Mouse (Mus musculus): ENCODE results near the gene Eef2. TPM values are rescaled to one million over a fixed set of nuclear protein-coding genes. Genes with fewer than 3 reads are reported as not detected.
"Not testable (repeated sequence)": the region's sequence is repeated elsewhere in the genome, so short reads cannot be mapped to it uniquely, and the experiment has no call there.

Gene Eef2
- polyA plus RNA-seq, 1 experiment: 538 TPM

- Histone ChIP-seq H3K4me3 (ENCODE audit: insufficient read depth, low read depth, low read length) (no peak overlapping the region), H3K27ac (replicated peaks; ENCODE audit: low read depth, low read length) (no peak overlapping the region), H3K4me1 (ENCODE audit: control insufficient read depth, insufficient read depth, insufficient read length, low read length) (peaks cover 5% of the 10 kb centered on the region)
Measured at GRCm38 (mm10) chr10:81197305-81197704, 20.9 kb downstream of the Eef2 start.

GRCm38 (mm10) chr10:81198230-81198629 lies 21.8 kb downstream of the Eef2 start:
- H3K4me1 ChIP-seq (ENCODE audit: control insufficient read depth, insufficient read depth, insufficient read length, low read length): peaks cover under 1% of the 10 kb centered on the region
- H3K4me3 ChIP-seq (ENCODE audit: insufficient read depth, low read depth, low read length): no peak overlapping the region

GRCm38 (mm10) chr10:81198990-81199389 lies 22.6 kb downstream of the Eef2 start:
- H3K4me3 ChIP-seq (ENCODE audit: insufficient read depth, low read depth, low read length): no peak overlapping the region
- no peak overlapping the region for H3K27ac ChIP-seq (replicated peaks; ENCODE audit: low read depth, low read length)
- H3K4me1 ChIP-seq (ENCODE audit: control insufficient read depth, insufficient read depth, insufficient read length, low read length): no peaks in the 10 kb centered on the region; the same call in 1 of the 2 replicates

More at GRCm38 (mm10) chr10:81198230-81198629, 21.8 kb downstream of the Eef2 start:
- no peak overlapping the region for H3K27ac ChIP-seq (replicated peaks; ENCODE audit: low read depth, low read length)

GRCm38 (mm10) chr10:81200141-81200540 lies 23.7 kb downstream of the Eef2 start:
- Histone ChIP-seq H3K4me1 (ENCODE audit: control insufficient read depth, insufficient read depth, insufficient read length, low read length) (no peaks in the 10 kb centered on the region), H3K27ac (replicated peaks; ENCODE audit: low read depth, low read length) (no peak overlapping the region), H3K4me3 (ENCODE audit: insufficient read depth, low read depth, low read length) (no peak overlapping the region)

DNA sequence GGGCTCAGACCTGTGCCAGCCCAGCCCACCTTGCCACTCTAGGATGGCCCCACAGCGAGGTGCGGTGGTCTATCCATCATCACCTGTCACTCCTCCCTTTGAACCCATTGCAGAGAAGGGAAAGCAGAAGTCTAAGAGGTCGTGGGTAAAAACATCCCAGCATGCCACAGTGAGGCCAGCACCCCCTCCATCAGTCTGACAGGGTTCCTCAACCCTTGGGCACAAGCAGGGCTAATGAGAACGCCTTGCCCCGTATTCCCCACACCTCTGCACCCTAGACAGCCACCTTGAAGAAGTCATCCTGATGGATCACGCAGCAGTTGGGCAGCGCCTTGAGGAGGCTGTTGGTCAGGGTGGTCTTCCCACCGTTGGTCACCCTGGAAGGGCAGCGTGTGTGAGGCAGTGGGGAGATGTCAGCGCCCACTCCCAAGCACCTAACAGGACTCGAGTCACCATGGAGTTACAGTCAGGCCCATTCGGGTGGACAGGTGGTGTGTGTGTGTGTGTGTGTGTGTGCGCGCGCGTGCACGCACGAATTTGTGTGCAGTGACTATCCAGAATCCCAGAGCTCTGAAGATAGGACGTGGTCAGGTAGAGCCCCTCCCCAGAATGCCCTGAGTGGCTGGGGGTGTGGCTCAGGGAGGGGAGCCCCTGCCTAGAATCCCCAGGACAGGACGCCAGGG lies 24.3 kb downstream of the Eef2 start:
- H3K4me1 ChIP-seq (ENCODE audit: control insufficient read depth, insufficient read depth, insufficient read length, low read length): no peaks in the 10 kb centered on the region
- H3K4me3 ChIP-seq (ENCODE audit: insufficient read depth, low read depth, low read length): no peak overlapping the region
- no peak overlapping the region for H3K27ac ChIP-seq (replicated peaks; ENCODE audit: low read depth, low read length)

DNA sequence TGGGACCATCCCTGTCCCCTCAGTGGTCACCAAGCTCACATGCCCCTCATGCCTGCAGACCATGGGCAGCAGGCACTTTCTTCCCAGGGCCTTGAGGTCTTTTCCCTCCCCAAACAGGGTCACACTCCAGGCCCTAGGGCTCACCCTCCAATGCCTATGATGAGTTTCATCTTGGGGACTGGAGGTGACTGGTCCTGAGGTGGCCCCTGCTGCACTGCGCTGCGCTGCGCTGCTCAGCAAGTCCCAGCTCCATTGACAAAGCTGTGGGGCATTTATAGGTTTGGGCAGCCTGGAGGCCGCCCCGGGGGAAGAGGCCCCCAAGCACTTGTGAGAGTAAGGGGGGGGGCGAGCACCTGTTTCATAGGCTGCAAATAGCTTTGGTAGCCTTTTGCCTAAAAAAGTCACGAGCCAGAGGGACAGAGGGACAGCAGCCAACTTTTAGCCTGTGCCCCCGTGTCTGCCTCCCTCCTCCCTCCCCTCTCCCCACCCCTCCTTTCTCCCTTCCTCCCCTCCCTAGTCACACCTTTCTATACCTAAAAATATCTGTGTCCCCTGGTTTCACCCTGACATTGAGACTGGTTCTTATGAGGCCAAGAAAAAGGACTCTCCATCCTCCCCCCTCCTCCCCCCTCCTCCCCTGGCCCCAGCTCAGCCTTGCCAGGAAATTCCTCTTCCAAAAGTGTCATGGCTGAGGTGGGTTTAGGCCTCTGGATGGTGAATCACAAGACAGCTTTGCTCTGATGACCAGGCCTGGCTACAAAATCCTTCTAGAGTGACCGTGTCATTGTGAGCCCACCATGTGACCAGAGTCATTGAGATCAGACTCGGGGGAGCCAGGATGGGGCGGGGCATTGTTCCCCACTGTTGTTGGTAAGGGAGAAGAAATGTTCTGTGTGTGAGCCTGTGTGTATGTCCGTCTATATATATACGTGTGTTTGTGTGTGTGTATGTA lies 25.7 kb downstream of the Eef2 start, which contains the start of gene Nmrk2:
Gene Nmrk2, minus strand, starts transcription at position 245 of the 952 bp plus-strand sequence.
- Histone ChIP-seq H3K4me1 (ENCODE audit: control insufficient read depth, insufficient read depth, insufficient read length, low read length) (no peaks in the 10 kb centered on the region), H3K4me3 (ENCODE audit: insufficient read depth, low read depth, low read length) (no peak within 1 kb of the TSS), H3K27ac (replicated peaks; ENCODE audit: low read depth, low read length) (no peak within 1 kb of the TSS)

DNA sequence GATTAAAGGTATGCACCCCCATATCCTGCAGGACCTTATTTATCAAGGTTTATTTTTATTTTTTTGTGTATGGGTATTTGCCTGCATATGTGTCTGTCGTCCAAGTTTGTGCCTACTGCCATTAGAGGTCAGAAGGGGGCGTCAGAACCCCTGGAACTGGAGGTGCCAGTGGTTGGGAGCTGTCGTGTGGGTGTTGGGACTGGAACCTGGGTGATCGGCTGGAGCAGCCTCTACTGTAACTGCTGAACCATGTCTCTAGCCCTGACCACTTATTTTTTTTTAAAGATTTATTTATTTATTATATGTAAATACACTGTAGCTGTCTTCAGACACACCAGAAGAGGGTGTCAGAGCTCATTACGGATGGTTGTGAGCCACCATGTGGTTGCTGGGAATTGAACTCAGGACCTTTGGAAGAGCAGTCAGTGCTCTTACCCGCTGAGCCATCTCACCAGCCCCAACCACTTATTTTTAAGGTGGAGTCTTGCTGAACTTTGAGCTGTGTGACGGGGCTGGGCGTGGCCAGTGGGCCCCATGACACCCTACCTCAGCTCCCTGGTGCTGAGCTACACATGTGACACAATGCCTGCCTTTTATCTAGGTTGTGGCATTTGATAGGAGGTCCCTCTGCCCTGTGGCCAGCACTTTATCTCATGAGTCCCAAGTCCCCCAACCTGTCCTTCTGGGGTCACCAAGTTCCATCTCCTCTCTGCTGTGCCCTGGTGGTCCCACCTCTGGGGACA lies 26.7 kb downstream of the Eef2 start:
- Histone ChIP-seq H3K27ac (replicated peaks; ENCODE audit: low read depth, low read length) (no peak overlapping the region), H3K4me3 (ENCODE audit: insufficient read depth, low read depth, low read length) (no peak overlapping the region), H3K4me1 (ENCODE audit: control insufficient read depth, insufficient read depth, insufficient read length, low read length) (no peaks in the 10 kb centered on the region)

GRCm38 (mm10) chr10:81204137-81204536 lies 27.7 kb downstream of the Eef2 start:
- H3K27ac ChIP-seq (replicated peaks; ENCODE audit: low read depth, low read length): no peak overlapping the region
- H3K4me1 ChIP-seq (ENCODE audit: control insufficient read depth, insufficient read depth, insufficient read length, low read length): no peaks in the 10 kb centered on the region
- H3K4me3 ChIP-seq (ENCODE audit: insufficient read depth, low read depth, low read length): no peak overlapping the region

DNA sequence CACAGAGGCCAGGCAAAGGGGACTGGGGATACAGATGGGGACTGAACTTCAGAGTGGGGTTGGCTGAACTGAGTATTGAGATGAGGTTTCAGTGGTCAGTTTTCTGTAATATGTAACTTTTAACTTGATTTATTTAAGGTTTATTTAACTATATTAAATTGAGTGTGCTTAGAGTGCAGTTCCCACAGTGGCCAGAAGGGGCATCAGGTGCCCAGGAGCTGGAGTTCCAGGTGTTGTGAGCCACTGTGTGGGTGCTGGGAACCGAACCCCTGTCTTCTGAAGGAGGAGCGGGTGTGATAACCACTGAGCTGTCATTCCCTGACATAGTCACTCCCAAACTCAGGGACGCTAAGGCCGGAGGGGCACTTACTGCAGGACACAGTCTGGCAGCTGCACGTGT lies 33.7 kb downstream of the Eef2 start:
- Histone ChIP-seq H3K27ac (replicated peaks; ENCODE audit: low read depth, low read length) (no peak overlapping the region), H3K4me3 (ENCODE audit: insufficient read depth, low read depth, low read length) (no peak overlapping the region), H3K4me1 (ENCODE audit: control insufficient read depth, insufficient read depth, insufficient read length, low read length) (no peaks in the 10 kb centered on the region)

- Histone ChIP-seq H3K27ac (replicated peaks; ENCODE audit: low read depth, low read length) (no peak overlapping the region), H3K4me1 (ENCODE audit: control insufficient read depth, insufficient read depth, insufficient read length, low read length) (no peaks in the 10 kb centered on the region)
Measured at GRCm38 (mm10) chr10:81216260-81216659, 39.8 kb downstream of the Eef2 start.

DNA sequence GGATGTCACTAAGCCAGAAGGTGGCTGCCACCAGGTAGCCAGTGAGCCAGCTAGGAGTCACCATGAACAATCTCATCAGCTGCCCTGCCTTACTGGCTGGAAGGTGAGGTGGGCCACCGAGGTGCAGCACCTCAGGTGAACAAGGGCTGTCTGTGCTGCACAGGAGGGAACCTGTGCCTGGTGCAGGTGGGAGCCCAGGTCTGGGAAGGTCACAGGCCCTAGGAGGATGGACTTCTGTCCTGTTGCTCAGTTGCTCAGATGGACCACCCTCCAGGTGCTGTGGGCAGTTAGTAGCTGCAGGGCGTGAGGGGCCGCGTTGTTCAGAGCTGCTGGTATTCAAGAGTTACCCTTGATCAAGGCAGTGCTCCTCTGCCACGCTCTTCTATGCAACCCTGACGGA lies 40.4 kb downstream of the Eef2 start:
- no peaks in the 10 kb centered on the region for H3K4me1 ChIP-seq (ENCODE audit: control insufficient read depth, insufficient read depth, insufficient read length, low read length)
- no peak overlapping the region for H3K27ac ChIP-seq (replicated peaks; ENCODE audit: low read depth, low read length)

More at GRCm38 (mm10) chr10:81216260-81216659, 39.8 kb downstream of the Eef2 start:
- no peak overlapping the region for H3K4me3 ChIP-seq (ENCODE audit: insufficient read depth, low read depth, low read length)

DNA sequence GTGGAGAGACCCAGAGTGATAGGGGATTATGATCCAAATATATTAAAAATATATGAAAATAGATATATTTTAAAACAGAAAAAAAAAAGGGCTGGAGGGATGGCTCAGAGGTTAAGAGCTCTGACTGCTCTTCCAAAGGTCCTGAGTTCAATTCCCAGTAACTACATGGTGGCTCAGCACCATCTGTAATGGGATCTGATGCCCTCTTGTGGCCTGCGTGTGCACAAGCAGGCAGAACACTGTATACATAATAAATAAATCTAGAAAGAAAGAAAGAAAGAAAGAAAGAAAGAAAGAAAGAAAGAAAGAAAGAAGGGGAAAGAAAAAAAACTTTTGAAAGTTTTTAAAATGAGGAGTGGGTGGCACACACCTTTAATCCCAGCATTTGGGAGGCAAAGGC lies 40.8 kb downstream of the Eef2 start:
- H3K27ac ChIP-seq (replicated peaks; ENCODE audit: low read depth, low read length); H3K4me3 ChIP-seq (ENCODE audit: insufficient read depth, low read depth, low read length); H3K4me1 ChIP-seq (ENCODE audit: control insufficient read depth, insufficient read depth, insufficient read length, low read length): not testable (repeated sequence)

More for the DNA sequence above, 40.4 kb downstream of the Eef2 start:
- H3K4me3 ChIP-seq (ENCODE audit: insufficient read depth, low read depth, low read length): no peak overlapping the region

- Histone ChIP-seq H3K27ac (replicated peaks; ENCODE audit: low read depth, low read length) (no peak overlapping the region), H3K4me1 (ENCODE audit: control insufficient read depth, insufficient read depth, insufficient read length, low read length) (no peaks in the 10 kb centered on the region), H3K4me3 (ENCODE audit: insufficient read depth, low read depth, low read length) (no peak overlapping the region)
Measured at GRCm38 (mm10) chr10:81217964-81218363, 41.5 kb downstream of the Eef2 start.

DNA sequence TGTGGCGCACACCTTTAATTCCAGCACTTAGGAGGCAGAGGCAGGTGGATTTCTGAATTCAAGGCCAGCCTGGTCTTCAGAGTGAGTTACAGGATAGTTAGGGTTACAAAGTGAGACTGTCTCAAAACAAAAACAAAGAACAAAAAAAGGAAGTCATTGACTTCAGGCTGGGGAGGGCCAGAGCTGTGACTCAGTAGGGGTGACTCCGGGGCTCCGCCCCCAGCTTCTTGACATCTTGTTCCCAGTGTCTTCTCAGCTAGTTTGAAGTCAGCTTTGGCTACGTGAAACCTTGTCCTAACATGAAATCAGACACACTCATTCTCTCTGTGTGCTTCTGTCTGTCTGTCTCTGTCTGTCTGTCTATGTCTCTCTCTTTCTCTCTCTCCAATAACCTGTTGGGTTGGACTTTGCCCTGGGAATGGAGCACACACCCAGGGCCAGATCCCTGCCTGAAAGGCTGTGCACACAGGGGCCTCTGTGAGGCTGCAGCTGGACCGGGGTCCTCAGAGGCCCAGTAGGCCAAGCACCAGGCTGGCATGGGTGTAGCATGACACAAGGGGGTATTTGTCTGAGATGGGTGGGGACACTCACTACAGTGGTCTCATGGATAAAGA lies 45.1 kb downstream of the Eef2 start:
- no peak overlapping the region for H3K27ac ChIP-seq (replicated peaks; ENCODE audit: low read depth, low read length)
- no peak overlapping the region for H3K4me3 ChIP-seq (ENCODE audit: insufficient read depth, low read depth, low read length)
- H3K4me1 ChIP-seq (ENCODE audit: control insufficient read depth, insufficient read depth, insufficient read length, low read length): no peaks in the 10 kb centered on the region

DNA sequence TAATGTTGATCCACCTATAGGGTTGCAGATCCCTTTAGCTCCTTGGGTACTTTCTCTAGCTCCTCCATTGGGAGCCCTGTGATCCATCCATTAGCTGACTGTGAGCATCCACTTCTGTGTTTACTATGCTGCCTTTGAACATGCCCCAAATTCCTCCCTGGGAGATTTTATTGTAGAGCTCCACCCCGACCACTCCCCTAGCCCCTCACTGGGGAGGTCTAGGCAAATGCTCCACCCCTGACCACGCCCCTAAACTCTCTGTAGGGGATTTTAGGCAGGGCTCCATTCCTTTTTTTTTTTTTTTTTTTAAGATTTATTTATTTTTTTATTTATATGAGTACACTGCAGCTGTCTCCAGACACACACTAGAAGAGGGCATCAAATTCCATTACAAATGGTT lies 47.3 kb downstream of the Eef2 start:
- not testable (repeated sequence) for H3K4me3 ChIP-seq (ENCODE audit: insufficient read depth, low read depth, low read length); H3K4me1 ChIP-seq (ENCODE audit: control insufficient read depth, insufficient read depth, insufficient read length, low read length); H3K27ac ChIP-seq (replicated peaks; ENCODE audit: low read depth, low read length)
